Mouse (Mus musculus): ENCODE data around the gene Zbtb37.

The Zbtb37 gene

GRCm38 (mm10) chr1:160978071-160978735 is 56.4 kb downstream of the Zbtb37 start, which contains the start of gene Serpinc1:
TSS of gene Serpinc1 (plus strand) at chr1:160978585.
- no peak for DNase-seq (ENCODE audit: low spot score)

- no peak for DNase-seq (ENCODE audit: low spot score)
Observed at GRCm38 (mm10) chr1:160968643-160969042, 66.0 kb downstream of the Zbtb37 start.

- DNase-seq (ENCODE audit: low spot score): no peak
Observed at GRCm38 (mm10) chr1:160967268-160967667, 67.4 kb downstream of the Zbtb37 start.

GRCm38 (mm10) chr1:160963199-160963598 is 71.5 kb downstream of the Zbtb37 start:
- no peak for DNase-seq (ENCODE audit: low spot score)

All from testis, postnatal 14 days (tissue).